Mouse (Mus musculus) cerebellum, adult 11 months (tissue): ENCODE data around the gene Cwf19l1.

Experiments
- DNase-seq: peaks from one replicate; pipeline ENCODE4 v3.0.0; 2022

Cwf19l1 gene

DNA sequence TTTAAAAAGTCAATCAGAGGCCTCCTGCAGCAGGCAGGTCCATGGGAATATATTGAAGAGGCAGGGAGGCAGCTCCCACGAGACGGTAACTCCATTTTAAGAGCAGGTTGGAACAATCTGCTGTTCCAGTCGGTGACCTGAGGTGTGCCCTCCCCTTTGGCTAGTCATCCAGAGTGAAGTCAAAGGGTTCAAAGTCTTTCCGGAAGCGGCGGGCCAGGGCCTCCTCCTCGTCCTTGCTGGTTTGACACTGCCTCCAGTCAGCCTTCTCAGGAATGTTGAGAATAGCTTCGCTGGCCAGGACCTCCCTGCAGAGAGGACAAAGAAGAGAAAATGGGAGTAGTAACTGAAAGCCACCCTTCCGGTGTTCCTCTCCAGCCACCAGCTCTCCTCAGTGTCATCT, 25.3 kb downstream of the Cwf19l1 start:
- no peak for DNase-seq

DNA sequence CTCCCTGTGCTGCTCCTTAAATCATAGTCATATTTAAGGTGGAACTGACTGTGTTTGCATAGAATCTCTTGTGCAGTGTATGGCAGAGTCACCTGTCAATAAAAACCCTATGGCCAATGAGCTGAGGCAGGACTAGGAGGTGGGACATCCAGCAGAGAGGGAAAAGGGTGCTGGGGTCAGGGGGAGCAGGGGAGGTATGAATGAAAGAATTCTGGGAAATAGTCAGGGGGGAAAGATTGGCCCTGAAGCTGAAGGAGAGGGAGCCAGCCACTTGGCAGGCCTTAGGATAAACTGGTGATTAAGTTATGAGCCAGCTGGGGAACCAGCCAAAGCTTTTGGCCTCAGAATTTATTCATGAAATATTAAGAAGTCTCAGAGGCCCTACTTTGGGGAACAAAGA, 26.7 kb downstream of the Cwf19l1 start:
- DNase-seq = peak; percentile 6

DNA sequence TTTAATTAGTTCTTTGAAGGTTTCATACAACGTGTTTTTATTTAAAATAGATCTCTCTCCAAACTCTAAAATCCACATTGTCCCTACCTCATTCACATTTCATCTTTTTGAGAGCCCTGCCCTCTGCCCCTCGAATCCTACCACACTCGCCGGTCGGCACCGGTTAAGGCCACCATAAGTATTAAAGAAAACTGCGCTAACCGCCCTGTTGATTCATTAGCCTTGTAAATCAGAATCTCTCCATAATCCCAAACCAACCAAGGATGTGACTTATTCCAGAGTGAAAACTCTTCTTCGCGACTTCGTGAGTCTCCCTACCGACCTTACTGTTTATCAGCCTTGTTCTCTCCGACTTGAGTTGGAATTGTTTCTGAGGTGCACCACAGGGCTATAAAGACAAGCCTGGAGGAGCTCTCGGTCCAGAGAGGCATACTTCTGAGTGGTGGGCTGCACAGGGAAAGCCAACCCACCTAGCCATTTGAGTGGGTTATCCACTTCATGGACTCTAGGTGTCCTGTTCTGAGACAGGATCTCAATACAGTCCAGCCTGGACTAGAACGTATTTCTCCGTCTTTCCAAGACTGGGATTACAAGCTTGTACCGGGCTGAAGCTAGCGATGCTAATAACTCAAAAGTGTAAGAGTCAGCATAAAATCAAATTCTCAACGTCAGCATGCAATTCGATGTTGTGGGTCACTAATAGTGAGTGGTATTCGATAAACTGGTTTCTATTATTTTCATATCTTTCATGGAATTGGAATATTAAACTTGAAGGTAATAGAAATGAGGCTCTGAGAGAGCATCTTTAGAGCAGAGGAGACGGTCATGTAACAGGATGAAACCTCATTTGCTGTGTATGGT, 27.8 kb downstream of the Cwf19l1 start:
- no peak for DNase-seq

- peak; percentile 92 for DNase-seq
These were observed 28.6 kb downstream of the Cwf19l1 start, which contains the start of gene Chuk for GRCm38 (mm10) chr19:44106831-44107660. Gene Chuk (minus strand): TSS chr19:44107480.

DNA sequence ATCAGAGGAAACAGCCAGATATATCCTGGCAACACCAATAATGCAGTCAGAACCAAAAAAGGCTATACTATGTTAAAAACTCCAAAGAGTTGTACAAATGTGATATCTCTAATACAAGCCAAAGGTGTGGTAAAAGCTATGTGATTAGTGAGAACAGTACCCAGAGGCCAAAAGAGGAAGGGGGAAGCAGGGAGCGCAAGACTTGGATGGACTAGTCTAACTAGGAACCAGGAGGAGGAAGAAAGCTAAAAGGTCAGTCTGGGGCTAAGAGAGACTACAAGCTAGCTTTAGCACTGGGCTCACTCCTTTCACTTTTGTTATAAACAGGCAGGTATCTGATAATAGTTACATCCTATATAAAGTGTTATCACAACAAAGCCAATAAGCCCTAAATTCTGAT, 31.3 kb downstream of the Cwf19l1 start:
- no peak for DNase-seq

DNA sequence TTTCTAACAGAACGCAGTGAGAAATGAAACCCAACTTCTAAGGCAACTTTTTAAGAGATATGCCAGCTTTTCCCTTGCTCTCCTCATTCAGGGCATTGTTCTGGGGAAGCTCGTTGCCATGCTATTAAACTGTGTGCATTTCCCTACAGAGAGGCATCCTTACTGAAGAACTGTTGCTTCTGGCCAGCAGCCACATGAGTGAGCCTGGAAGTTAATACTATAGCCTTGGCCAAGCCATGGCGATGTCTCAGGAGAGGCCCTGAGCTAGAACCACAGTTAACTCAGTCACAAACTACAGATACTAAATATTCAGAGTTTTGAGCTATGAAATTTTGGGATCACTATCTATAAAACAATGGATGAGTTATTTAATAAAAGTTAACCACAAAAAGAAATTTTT, 32.7 kb downstream of the Cwf19l1 start:
- DNase-seq = no peak

GRCm38 (mm10) chr19:44100840-44101239, 34.8 kb downstream of the Cwf19l1 start:
- DNase-seq = no peak

DNA sequence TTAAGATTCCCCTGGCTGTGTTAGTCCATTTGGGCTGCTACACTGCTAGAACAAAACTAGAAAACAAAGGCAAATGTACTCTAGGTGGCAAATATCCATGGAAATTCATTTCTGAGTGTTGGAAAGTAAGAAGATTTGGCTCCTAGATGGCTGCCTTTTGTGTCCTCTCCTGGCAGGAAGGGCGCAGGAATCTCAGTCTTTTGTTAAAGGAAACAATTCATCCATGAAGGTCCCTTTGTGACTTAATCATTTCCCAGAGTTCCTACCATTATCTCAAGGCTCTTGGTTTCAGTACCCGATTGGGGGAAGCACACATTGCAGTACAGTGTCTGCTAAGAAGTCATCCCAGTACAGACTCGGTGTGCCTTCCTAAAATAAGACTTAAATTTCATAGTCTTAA, 49.4 kb downstream of the Cwf19l1 start:
- no peak for DNase-seq

GRCm38 (mm10) chr19:44080920-44081319, 54.8 kb downstream of the Cwf19l1 start:
- no peak for DNase-seq

DNA sequence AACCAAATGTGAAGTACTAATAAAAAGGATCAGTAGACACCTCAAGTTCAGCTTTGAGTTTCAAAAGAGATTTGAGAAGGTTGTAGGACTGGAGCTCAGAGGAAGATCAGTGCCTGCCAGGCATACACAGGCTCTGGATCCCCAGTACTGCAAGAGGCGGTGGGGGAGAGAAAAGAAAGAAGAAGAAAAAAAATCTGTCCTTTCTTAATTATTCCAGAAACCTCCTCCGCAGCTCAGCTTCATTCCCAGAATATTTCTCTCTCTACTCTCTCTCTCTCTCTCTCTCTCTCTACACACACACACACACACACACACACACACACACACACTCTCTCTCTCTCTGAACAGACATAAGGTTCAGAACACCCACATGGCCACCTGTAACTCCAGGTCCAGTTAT, 55.7 kb downstream of the Cwf19l1 start:
- DNase-seq = no peak

- DNase-seq = no peak
These were observed 58.7 kb downstream of the Cwf19l1 start for GRCm38 (mm10) chr19:44077024-44077423.

GRCm38 (mm10) chr19:44076457-44076856, 59.2 kb downstream of the Cwf19l1 start:
- no peak for DNase-seq

DNA sequence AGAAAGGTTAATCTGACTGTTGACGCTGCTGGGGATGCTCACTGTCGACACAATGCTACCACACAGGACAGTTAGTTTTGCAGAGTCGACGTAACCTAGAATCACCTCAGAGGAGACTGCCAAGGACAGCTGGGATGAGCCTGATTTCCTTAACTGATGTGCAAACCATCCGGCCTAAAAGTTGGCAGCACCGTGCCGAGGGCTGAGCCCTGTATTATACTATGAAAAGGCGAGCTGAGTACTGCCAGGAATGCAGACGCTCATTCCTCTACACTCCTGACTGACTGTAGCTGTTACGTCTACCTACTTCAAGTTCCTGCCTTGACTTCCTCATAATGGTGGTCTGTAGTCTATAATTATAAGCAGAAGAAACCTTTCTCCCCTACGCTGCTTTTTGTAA, 60.7 kb downstream of the Cwf19l1 start:
- no peak for DNase-seq

GRCm38 (mm10) chr19:44071166-44071565, 64.5 kb downstream of the Cwf19l1 start:
- no peak for DNase-seq

DNA sequence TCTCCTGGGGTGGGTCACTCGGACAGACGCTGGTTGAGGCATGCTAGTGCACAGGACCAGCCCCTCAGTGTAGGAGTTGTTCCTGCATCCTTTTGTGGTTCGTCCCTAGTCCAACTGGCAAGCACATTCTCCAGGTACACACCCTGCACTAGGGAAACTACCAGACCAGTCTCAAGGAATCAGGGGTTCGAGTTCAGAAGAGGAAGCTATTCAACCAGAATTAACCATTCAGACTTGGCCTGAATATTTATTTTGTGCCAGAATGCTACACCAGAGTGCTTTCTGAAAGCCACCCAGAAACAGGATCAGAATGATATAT, 65.8 kb downstream of the Cwf19l1 start:
- no peak for DNase-seq

- DNase-seq = peak; percentile 89
These were observed 66.4 kb downstream of the Cwf19l1 start, which contains the start of gene Erlin1 for GRCm38 (mm10) chr19:44069121-44069913. Gene Erlin1 (minus strand): TSS chr19:44069785.

DNA sequence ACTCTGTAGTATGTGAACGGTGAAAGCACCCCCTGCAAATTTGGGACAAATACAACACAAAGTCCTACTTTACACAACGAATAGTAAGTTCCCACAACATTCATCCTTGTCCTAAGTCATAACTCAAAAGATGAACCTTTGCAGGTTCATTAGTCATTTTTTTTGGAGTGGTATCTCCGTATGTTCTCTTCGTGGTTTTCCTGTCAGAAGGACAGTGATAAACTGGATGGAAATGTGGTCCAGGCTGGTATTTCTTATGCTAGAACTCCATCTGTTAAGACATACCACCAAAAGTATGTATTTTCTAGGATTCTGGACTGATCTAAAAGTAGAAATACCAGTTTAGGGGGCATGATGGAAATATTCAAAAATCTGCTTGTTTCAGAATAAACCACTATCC, 67.4 kb downstream of the Cwf19l1 start:
- no peak for DNase-seq

DNA sequence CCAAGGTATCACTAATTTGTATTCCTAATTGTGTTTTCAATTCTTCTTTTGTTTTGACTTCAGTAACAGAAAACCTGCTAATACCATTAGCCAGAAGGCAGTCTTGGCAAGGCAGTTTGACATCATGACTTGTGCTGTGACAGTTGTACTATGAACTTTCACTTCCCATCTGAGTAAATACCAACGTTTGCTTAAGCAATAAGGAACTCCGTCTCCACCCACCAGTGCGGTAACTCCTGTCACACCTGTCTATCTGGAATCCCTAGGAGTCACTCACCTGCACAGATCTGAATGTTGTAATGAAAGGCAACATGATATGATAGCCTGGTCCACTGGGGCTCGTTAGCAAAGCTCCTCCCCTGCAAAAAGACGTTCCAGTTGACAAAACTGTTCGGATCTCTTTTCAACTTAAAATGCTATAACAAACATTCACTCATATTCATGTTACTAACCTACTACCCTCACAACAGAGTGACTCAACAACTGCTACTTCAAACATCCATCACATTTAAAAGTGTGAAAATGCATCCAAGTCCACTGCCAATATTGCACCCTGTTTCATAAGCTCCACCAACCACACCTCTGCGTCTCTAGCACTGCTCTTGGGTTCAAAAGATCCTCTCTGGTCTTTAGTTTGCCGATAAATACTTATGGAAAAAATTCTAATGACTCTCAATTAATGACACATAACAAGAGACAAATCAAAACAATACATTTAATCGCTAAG, 68.2 kb downstream of the Cwf19l1 start:
- no peak for DNase-seq

DNA sequence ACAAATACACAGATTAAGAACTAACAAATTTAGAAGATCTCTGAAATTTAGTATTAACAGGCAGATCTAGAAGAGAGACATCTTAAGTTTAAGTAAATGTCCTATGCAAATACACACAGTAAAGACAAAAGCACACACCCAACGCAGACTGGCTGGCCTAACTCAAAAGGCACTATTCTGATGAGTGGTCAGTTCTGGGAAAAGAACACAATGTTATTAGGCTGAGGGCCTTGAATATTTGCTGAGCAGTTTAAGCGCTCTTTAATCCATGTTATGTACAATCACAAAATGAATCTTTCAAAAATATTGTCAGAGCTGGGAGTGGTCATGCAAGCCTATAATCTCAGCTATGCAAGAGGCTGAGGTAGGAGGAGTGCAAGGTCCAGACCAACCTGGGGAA, 70.9 kb downstream of the Cwf19l1 start:
- DNase-seq = no peak

- no peak for DNase-seq
These were observed 71.9 kb downstream of the Cwf19l1 start for GRCm38 (mm10) chr19:44063773-44064172.

DNA sequence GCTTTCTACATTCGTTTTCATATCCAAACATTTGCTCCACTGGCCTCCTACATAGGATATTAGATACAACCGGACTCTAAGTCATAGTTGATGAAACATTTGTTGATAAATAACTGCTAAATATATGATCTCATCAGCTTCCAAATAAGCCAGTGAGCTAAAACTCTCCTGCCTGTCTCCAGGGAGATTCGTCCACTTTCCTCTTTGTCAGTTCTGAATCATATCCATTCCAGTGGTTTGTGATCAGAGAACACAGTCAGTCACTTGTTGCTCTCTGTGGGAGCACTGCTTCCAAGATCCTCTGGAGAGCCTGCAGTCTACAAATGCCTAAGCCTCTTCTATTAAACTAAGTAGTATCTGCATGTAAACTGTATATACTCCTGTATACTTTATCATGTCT, 75.5 kb downstream of the Cwf19l1 start:
- no peak for DNase-seq
